Mouse (Mus musculus) ES-Bruce4 (cell line): ENCODE results near the gene Pbx1.

ENCODE experiments used
- CTCF ChIP-seq: IDR thresholded peaks from one replicate; pipeline ENCODE4 v1.8.1; 2011; ENCODE audit warnings: low read depth, low read length
- EP300 ChIP-seq: IDR thresholded peaks from 2 replicates; pipeline ENCODE4 v1.6.1; 2011; ENCODE audit warnings: low read depth, low read length; ENCODE audit not compliant: insufficient read depth
- POLR2A ChIP-seq: IDR thresholded peaks from one replicate; pipeline ENCODE4 v1.8.1; 2011; ENCODE audit warnings: low read length; ENCODE audit not compliant: insufficient read depth

- TF ChIP-seq EP300 = no peak
- no peak for TF ChIP-seq CTCF
- TF ChIP-seq POLR2A = no peak
These were observed 167.0 kb downstream of the Pbx1 start for GRCm38 (mm10) chr1:168265090-168265489.
